Mouse (Mus musculus) neural tube, embryonic 12.5 days (tissue): ENCODE results near the gene Ercc4. TPM values are rescaled to one million over a fixed set of nuclear protein-coding genes. Genes with fewer than 3 reads are reported as not detected.

Source experiments
- ATAC-seq: fragments of 200-750 bp; cut with Nextera tagmentation; 2 replicates; pipeline ENCODE4 v1.8.0; 2017; ENCODE audit warnings: low read depth, mild to moderate bottlenecking, moderate TSS enrichment, moderate library complexity; ENCODE audit not compliant: low FRiP score
- H3K27ac ChIP-seq: fragments of 300-500 bp; sonication (generic); 2 replicates; pipeline ENCODE4 v1.5.1; 2016
- H3K27me3 ChIP-seq: fragments of 300-500 bp; sonication (generic); replicated peaks from 2 replicates; pipeline ENCODE4 v1.6.1; 2016; ENCODE audit warnings: mild to moderate bottlenecking
- H3K36me3 ChIP-seq: fragments of 300-500 bp; sonication (generic); 2 replicates; pipeline ENCODE4 v1.6.1; 2016; ENCODE audit warnings: mild to moderate bottlenecking
- H3K4me1 ChIP-seq: fragments of 300-500 bp; sonication (generic); 2 replicates; pipeline ENCODE4 v1.6.1; 2016
- H3K4me2 ChIP-seq: fragments of 300-500 bp; sonication (generic); replicated peaks from 2 replicates; pipeline ENCODE4 v1.6.1; 2016; ENCODE audit warnings: mild to moderate bottlenecking
- H3K4me3 ChIP-seq: fragments of 300-500 bp; sonication (generic); 2 replicates; pipeline ENCODE4 v1.5.1; 2016
- H3K9ac ChIP-seq: fragments of 300-500 bp; sonication (generic); 2 replicates; pipeline ENCODE4 v1.6.1; 2016; ENCODE audit warnings: mild to moderate bottlenecking
- H3K9me3 ChIP-seq: fragments of 300-500 bp; sonication (generic); 2 replicates; pipeline ENCODE4 v1.6.1; 2016; ENCODE audit warnings: mild to moderate bottlenecking
- WGBS: fragments of 180-500 bp; shearing (Covaris S2); methylation state at CpG from one replicate; pipeline ENCODE4 v1.1.7; 2016; 5-methylcytosine and 5-hydroxymethylcytosine counted together
- polyA plus RNA-seq: library from polyadenylated mRNA; unstranded; fragments of >200 nt; fragmentation: Nextera tagmentation; extraction: Ambion mirVana; gene quantifications from 2 replicates; pipeline ENCODE4 v1.2.1, GENCODE M21; 2016

Gene Ercc4
- polyA plus RNA-seq, 1 experiment from 2014 or later, result 14.8 TPM

DNA sequence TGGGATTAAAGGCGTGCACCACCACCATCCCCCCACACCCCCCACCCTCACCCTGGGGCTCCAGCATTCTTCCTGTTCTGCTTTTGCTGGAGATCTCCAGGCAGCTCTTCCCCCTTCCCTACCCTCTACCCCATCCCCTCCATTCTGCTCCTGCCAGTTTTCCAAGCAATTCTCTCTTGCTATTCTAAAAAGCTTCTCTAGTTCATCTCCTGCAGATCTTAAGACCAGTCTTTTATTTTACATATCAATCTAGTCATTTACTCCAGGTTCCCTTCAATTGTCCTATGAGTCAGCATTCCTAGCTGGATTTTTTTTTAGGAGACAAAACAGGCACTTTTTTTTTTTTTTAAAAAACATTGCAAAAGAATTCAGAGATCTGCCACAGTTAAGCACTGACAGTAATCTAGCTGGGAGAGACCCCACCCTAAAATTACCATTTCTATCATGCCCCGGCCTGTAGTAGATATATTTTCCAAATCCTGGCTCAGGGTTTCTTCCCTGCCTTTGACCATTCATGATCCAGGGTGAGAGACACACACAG is 9.3 kb downstream of the Ercc4 start:
- no peaks in the 10 kb centered on the region for H3K27me3 ChIP-seq
- H3K4me3 ChIP-seq, result no peak overlapping the region
- no peak overlapping the region for H3K4me2 ChIP-seq
- 88% methylated on average over 2 of the region's 2 CpGs for WGBS
- no peak overlapping the region for H3K9ac ChIP-seq
- ATAC-seq, result no peak
- no peaks in the 10 kb centered on the region for H3K9me3 ChIP-seq
- no peak overlapping the region for H3K27ac ChIP-seq
- peaks cover 27% of the 10 kb centered on the region for H3K36me3 ChIP-seq
- H3K4me1 ChIP-seq, result no peaks in the 10 kb centered on the region

DNA sequence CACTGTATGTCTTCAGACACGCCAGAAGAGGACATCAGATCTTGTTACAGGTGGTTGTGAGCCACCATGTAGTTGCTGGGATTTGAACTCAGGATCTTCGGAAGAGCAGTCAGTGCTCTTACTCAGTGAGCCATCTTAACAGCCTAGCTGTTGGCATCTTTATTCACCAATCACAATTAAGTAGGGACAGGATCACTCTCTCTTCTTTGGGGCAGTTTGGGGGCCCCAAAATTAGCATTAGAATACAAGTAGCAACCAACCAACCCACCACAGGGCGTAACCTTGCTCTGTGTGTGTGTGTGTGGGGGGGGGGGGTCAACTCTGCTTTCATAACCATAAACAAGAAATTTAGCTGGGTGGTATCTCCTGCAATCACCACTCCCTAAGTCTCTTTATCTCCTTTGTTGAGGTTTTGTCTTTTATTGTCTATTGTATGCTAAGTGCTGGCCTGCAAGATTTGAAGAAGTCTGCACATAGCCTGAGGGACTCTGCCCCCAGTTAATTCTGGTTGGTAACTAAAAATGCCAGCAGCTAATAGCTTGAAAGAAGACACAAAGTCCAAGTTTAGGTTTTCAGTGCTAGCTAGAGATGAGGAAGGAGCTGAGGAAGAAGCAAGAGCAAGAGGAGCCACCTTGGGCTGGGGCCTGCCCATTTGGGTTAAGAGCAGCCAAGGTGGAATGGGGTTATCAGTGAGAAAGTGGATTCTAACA is 10.3 kb downstream of the Ercc4 start:
- H3K27me3 ChIP-seq, result no peaks in the 10 kb centered on the region
- no peak overlapping the region for H3K4me2 ChIP-seq
- no peaks in the 10 kb centered on the region for H3K9me3 ChIP-seq
- H3K9ac ChIP-seq, result no peak overlapping the region
- no peak for ATAC-seq
- no peak overlapping the region for H3K4me3 ChIP-seq
- H3K4me1 ChIP-seq, result no peaks in the 10 kb centered on the region
- WGBS, result 85% methylated on average over 3 of the region's 3 CpGs
- H3K27ac ChIP-seq, result no peak overlapping the region
- peaks cover 28% of the 10 kb centered on the region for H3K36me3 ChIP-seq

DNA sequence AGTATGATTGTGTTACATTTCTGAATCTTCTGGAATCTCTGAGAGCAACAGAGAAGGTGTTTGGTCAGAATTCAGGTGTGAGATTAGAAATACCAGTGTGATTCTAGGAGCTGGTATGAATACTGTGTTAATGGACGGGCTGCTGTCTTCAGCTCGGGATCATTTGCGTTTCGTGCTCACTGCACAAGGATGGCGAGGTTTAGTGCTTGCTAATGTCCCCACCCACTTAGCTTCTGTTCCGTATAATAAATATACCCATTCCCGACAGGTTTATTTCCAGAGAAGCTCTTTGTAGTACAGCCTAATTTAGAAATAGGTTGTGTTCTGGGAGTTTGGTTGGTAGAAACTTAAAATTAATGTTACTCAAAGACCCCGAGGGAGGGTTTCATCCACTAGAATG is 15.9 kb downstream of the Ercc4 start:
- 79% methylated on average over 8 of the region's 8 CpGs for WGBS
- ATAC-seq, result no peak
- no peak overlapping the region for H3K27ac ChIP-seq
- H3K4me1 ChIP-seq, result no peaks in the 10 kb centered on the region
- H3K36me3 ChIP-seq, result peaks cover 64% of the 10 kb centered on the region
- no peaks in the 10 kb centered on the region for H3K27me3 ChIP-seq
- no peak overlapping the region for H3K9ac ChIP-seq
- H3K9me3 ChIP-seq, result no peaks in the 10 kb centered on the region
- H3K4me3 ChIP-seq, result no peak overlapping the region
- H3K4me2 ChIP-seq, result no peak overlapping the region

DNA sequence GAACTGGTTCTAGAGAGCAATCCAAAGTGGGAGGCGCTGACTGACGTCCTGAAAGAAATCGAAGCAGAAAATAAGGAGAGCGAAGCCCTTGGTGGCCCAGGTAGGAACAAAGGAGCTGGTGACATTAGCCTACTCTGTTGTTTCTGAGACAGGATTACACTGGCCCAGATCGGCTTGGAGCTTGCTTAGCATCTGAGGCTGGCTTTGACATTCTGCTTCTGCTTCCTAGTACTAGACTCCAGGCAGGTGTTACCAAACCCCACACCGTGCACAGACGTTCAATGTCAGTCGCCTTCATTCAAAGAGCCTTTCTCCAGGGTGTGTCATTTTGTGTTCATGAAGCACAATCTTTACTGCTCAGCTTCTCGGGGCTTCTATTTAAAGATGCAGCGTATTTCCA is 18.1 kb downstream of the Ercc4 start:
- H3K4me3 ChIP-seq, result no peak overlapping the region
- H3K9me3 ChIP-seq, result no peaks in the 10 kb centered on the region
- H3K27ac ChIP-seq, result no peak overlapping the region
- WGBS, result 95% methylated on average over 10 of the region's 10 CpGs
- H3K27me3 ChIP-seq, result no peaks in the 10 kb centered on the region
- ATAC-seq, result no peak
- no peak overlapping the region for H3K9ac ChIP-seq
- no peak overlapping the region for H3K4me2 ChIP-seq
- H3K4me1 ChIP-seq, result no peaks in the 10 kb centered on the region
- H3K36me3 ChIP-seq, result peaks cover 69% of the 10 kb centered on the region

DNA sequence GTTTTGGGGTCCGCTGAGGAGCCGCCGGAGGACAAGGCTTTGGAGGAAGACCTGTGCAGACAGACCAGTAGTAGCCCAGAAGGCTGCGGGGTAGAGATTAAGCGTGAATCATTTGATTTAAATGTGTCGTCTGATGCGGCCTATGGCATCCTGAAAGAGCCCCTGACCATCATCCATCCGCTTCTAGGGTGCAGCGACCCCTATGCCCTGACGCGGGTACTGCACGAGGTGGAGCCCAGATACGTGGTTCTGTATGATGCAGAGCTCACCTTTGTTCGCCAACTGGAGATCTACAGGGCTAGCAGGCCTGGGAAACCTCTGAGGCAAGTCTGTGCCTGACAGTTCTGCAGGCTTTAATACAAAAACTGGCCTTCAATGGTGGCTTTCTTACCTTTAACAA is 20.9 kb downstream of the Ercc4 start:
- Histone ChIP-seq H3K36me3 (peaks cover 59% of the 10 kb centered on the region), H3K27me3 (no peaks in the 10 kb centered on the region), H3K4me2 (no peak overlapping the region), H3K27ac (no peak overlapping the region), H3K4me1 (no peaks in the 10 kb centered on the region), H3K9ac (no peak overlapping the region), H3K4me3 (no peak overlapping the region), H3K9me3 (no peaks in the 10 kb centered on the region)
- ATAC-seq, result no peak
- WGBS, result 43% methylated on average over 14 of the region's 14 CpGs

DNA sequence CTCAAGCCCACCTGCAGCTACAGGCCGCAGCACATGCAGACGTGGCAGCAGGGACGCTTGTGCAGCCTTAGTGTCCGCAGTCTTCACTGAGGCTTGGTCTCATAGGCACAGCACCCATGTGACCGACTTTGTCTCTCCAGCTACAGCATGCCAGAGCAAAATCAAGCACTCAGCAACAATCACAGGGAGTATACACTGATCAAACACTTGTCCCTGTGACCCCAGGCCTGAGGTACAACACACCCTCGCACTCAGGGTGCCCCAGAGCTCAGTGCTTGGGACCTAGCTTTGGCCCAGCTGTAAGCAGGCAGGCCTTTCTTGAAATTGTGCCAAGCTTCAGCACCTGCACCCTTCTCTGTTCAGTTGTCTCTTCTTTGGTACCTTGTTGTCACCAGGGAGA is 31.7 kb downstream of the Ercc4 start:
- no peaks in the 10 kb centered on the region for H3K4me1 ChIP-seq
- H3K4me3 ChIP-seq, result no peak overlapping the region
- H3K27me3 ChIP-seq, result no peaks in the 10 kb centered on the region
- WGBS, result 96% methylated on average over 6 of the region's 6 CpGs
- no peak for ATAC-seq
- no peak overlapping the region for H3K4me2 ChIP-seq
- no peaks in the 10 kb centered on the region for H3K9me3 ChIP-seq
- H3K27ac ChIP-seq, result no peak overlapping the region
- H3K36me3 ChIP-seq, result peaks cover 34% of the 10 kb centered on the region
- H3K9ac ChIP-seq, result no peak overlapping the region

DNA sequence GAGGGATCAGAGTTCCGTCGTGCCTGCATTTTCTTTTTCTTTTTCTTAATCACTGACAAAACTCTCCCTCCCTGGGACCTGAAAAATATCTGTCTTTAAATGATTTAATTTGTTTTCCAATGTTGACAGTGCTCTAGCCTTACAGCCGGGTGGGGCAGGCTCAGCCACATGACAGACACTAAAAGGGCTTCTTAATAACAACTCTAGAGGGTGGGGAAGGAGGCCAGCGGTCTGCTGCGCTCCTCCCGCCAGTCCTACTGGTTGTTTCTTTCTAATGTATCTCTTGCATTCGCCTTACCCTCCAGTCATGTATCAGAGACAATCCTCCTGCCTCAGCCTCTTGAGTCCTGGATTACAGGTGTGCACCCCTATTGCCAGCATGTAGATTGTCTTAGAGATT is 34.4 kb downstream of the Ercc4 start:
- Histone ChIP-seq H3K9me3 (no peaks in the 10 kb centered on the region), H3K4me1 (no peaks in the 10 kb centered on the region), H3K4me3 (no peak overlapping the region), H3K27me3 (no peaks in the 10 kb centered on the region), H3K4me2 (no peak overlapping the region), H3K9ac (no peak overlapping the region), H3K27ac (no peak overlapping the region), H3K36me3 (peaks cover 58% of the 10 kb centered on the region)
- ATAC-seq, result no peak
- 94% methylated on average over 7 of the region's 7 CpGs for WGBS

DNA sequence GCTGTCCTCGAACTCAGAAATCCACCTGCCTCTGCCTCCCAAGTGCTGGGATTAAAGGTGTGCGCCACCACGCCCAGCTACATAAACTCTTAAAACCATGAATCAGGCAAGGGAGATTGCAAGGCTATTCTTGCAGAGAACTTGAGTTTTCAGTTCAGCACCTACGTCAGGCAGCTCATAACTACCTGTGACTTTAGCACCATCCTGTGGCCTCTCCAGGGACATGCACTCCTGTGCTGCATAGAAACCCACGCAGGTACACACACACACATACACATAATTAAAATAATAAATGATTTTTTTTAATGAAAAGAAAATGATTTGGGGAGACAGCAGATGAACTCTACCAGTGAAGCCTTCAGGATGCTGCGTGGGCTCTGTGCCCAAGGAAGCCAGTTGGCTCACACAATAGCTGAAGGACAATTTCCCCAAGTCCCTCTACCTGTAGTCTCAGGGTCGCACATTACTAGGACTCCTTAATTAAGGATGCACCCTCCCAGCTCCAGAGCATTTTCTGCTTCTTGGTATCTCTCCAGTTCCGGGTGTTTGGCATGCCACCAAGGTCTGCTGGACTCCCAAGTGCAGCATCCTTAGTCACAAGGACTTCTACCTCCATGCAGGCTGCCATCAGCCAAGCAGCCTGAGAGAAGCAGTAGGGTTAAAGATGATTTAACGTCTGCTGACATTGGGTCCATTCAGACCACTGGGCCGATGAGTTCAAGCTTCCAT is 35.4 kb downstream of the Ercc4 start:
- Histone ChIP-seq H3K4me1 (no peaks in the 10 kb centered on the region), H3K36me3 (peaks cover 67% of the 10 kb centered on the region), H3K27ac (no peak overlapping the region), H3K4me3 (no peak overlapping the region), H3K27me3 (no peaks in the 10 kb centered on the region), H3K9ac (no peak overlapping the region), H3K9me3 (no peaks in the 10 kb centered on the region), H3K4me2 (no peak overlapping the region)
- WGBS, result 91% methylated on average over 10 of the region's 10 CpGs
- ATAC-seq, result no peak

DNA sequence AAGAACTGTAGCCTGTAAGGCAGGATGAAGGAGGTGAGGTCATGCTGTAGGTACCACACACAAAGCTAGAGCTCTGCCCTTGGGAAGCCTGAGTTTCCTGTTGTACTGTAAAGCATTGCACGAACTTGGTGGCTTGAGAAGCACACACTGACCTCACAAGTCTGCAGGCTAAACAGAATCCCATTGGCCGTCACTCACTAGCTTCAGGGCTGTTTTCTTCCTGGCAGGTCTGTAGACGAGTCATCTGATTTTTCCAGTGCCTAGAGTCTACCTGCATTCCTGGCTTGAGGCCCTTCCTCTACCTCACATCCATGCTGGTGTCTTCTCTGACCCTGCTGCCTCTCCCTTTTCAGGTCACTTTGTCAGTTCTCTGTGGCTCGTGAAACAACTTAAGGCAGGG is 36.7 kb downstream of the Ercc4 start:
- H3K9me3 ChIP-seq, result no peaks in the 10 kb centered on the region
- peaks cover 62% of the 10 kb centered on the region for H3K36me3 ChIP-seq
- no peaks in the 10 kb centered on the region for H3K4me1 ChIP-seq
- no peak overlapping the region for H3K4me3 ChIP-seq
- ATAC-seq, result no peak
- no peaks in the 10 kb centered on the region for H3K27me3 ChIP-seq
- H3K9ac ChIP-seq, result no peak overlapping the region
- H3K27ac ChIP-seq, result no peak overlapping the region
- H3K4me2 ChIP-seq, result no peak overlapping the region
- WGBS, result 87% methylated on average over 4 of the region's 4 CpGs

DNA sequence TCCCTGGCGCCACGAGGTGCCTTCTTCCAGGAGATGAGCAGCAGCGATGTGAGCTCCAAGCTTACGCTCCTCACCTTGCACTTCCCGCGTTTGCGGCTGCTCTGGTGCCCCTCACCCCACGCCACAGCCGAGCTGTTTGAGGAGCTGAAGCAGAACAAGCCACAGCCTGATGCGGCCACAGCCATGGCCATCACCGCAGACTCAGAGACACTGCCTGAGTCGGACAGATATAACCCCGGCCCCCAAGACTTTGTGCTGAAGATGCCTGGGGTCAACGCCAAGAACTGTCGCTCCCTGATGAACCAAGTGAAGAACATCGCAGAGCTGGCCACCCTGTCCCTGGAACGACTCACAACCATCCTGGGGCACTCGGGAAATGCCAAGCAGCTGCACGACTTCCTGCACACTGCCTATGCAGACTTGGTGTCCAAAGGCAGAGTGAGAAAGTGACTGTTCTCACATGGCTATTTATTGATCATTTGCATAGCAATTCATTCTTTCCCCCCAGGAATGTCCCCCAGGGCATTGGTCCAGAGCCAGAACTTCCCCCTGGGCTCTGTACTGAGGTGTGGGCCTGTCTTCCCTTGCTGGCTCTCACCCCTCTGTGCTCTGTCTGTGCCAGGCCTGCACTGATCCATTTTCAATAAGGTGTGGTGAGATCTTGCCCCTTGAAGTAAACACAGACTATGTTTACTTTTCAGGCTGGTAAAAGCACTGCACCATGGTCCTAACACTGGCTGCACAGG is 38.5 kb downstream of the Ercc4 start:
- Histone ChIP-seq H3K4me2 (no peak overlapping the region), H3K4me3 (no peak overlapping the region), H3K4me1 (no peaks in the 10 kb centered on the region), H3K27me3 (no peaks in the 10 kb centered on the region), H3K9ac (no peak overlapping the region), H3K27ac (no peak overlapping the region), H3K9me3 (no peaks in the 10 kb centered on the region), H3K36me3 (peaks cover 54% of the 10 kb centered on the region)
- ATAC-seq, result no peak
- WGBS, result 92% methylated on average over 19 of the region's 19 CpGs

DNA sequence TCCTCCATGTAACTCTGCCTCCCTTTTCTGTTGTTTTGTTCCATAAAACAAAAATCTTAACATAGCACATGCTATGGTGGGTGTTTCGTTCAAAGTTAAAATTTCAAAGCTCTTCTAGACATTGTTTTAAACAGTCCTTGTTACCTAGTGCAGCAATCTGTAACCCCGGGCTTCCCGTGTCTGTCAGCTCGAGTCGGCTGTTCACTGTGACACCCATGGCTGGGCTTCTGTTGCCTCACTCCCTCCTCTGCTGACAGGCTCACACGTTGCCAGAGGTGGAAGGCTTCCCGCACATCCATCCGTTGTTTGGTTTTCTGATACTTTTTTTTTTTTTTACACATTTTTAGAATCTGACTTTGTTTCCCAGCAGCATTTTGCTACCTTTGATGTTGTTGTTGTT is 40.5 kb downstream of the Ercc4 start:
- H3K27me3 ChIP-seq, result no peaks in the 10 kb centered on the region
- no peak overlapping the region for H3K9ac ChIP-seq
- no peak overlapping the region for H3K4me2 ChIP-seq
- H3K4me3 ChIP-seq, result no peak overlapping the region
- H3K4me1 ChIP-seq, result no peaks in the 10 kb centered on the region
- H3K9me3 ChIP-seq, result no peaks in the 10 kb centered on the region
- H3K36me3 ChIP-seq, result peaks cover 44% of the 10 kb centered on the region
- no peak for ATAC-seq
- WGBS, result 96% methylated on average over 8 of the region's 8 CpGs
- H3K27ac ChIP-seq, result no peak overlapping the region

DNA sequence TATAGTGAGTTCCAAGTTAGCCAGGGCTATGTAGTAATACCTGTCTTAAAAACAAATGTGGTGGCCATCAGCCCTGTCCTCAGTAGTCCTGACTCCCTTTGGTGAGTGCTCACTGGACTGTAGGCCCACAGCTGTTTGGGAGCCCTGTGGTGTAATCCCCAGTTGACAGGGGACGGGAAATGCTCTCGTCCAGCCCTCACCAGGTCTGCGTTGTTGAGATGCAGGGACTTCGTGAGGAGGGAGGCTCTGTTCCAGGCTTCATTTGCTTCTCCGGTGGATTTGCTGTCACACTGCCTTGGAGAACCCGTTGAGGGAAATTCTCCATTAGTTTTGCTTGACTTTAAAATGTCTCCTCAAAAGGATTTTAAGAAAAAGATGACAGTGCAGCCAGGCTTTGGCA is 41.3 kb downstream of the Ercc4 start:
- H3K4me3 ChIP-seq, result no peak overlapping the region
- H3K27me3 ChIP-seq, result no peaks in the 10 kb centered on the region
- 91% methylated on average over 6 of the region's 6 CpGs for WGBS
- H3K9me3 ChIP-seq, result no peaks in the 10 kb centered on the region
- H3K4me1 ChIP-seq, result no peaks in the 10 kb centered on the region
- H3K4me2 ChIP-seq, result no peak overlapping the region
- H3K9ac ChIP-seq, result no peak overlapping the region
- ATAC-seq, result no peak
- H3K36me3 ChIP-seq, result peaks cover 40% of the 10 kb centered on the region
- H3K27ac ChIP-seq, result no peak overlapping the region
